Mouse (Mus musculus) urinary bladder, postnatal 14 days (tissue): ENCODE measurements around the gene Armc8.

Experiments used
- DNase-seq: peaks from one replicate; pipeline ENCODE4 v3.0.0; 2021; ENCODE audit warnings: low spot score

The Armc8 gene

GRCm38 (mm10) chr9:99499336-99499735, 69.4 kb downstream of the Armc8 start:
- no peak for DNase-seq

- no peak for DNase-seq
These were observed 76.0 kb downstream of the Armc8 start for GRCm38 (mm10) chr9:99492634-99493200.

- no peak for DNase-seq
These were observed 77.6 kb downstream of the Armc8 start for GRCm38 (mm10) chr9:99491050-99491449.

- no peak for DNase-seq
These were observed 80.9 kb downstream of the Armc8 start for GRCm38 (mm10) chr9:99487841-99488240.

GRCm38 (mm10) chr9:99487126-99487695, 81.5 kb downstream of the Armc8 start:
- no peak for DNase-seq

- no peak for DNase-seq
These were observed 83.6 kb downstream of the Armc8 start for GRCm38 (mm10) chr9:99485144-99485543.

GRCm38 (mm10) chr9:99484632-99485031, 84.1 kb downstream of the Armc8 start:
- no peak for DNase-seq

- no peak for DNase-seq
These were observed 85.5 kb downstream of the Armc8 start for GRCm38 (mm10) chr9:99483191-99483590.

GRCm38 (mm10) chr9:99480764-99481163, 87.9 kb downstream of the Armc8 start:
- DNase-seq: no peak

- DNase-seq: peak; percentile 54
These were observed 89.5 kb downstream of the Armc8 start for GRCm38 (mm10) chr9:99479181-99479711.

- no peak for DNase-seq
These were observed 97.4 kb downstream of the Armc8 start for GRCm38 (mm10) chr9:99471334-99471733.

- DNase-seq: no peak
These were observed 98.2 kb downstream of the Armc8 start for GRCm38 (mm10) chr9:99470347-99471092.

GRCm38 (mm10) chr9:99469681-99470273, 98.9 kb downstream of the Armc8 start:
- peak; percentile 38 for DNase-seq

GRCm38 (mm10) chr9:99468572-99468971, 100.1 kb downstream of the Armc8 start:
- DNase-seq: no peak

- no peak for DNase-seq
These were observed 103.8 kb downstream of the Armc8 start for GRCm38 (mm10) chr9:99464876-99465275.

GRCm38 (mm10) chr9:99459730-99460129, 109.0 kb downstream of the Armc8 start:
- no peak for DNase-seq

GRCm38 (mm10) chr9:99458529-99459208, 110.0 kb downstream of the Armc8 start:
- DNase-seq: peak; percentile 66

- DNase-seq: no peak
These were observed 114.5 kb downstream of the Armc8 start for GRCm38 (mm10) chr9:99454211-99454610.

GRCm38 (mm10) chr9:99451161-99451560, 117.5 kb downstream of the Armc8 start, which contains the start of gene Nme9:
Nme9 (plus strand) TSS chr9:99451475.
- peak; percentile 20 for DNase-seq

GRCm38 (mm10) chr9:99449886-99450647, 118.6 kb downstream of the Armc8 start:
- peak; percentile 25 for DNase-seq

GRCm38 (mm10) chr9:99447323-99447722, 121.4 kb downstream of the Armc8 start:
- DNase-seq: no peak
